Mouse (Mus musculus) fat pad, adult 2 months (tissue): ENCODE results near the gene Nxnl1.
"Not testable (repeated sequence)": the region's sequence is repeated elsewhere in the genome, so short reads cannot be mapped to it uniquely, and the experiment has no call there.

ENCODE experiments used
- DNase-seq: peaks from one replicate; pipeline ENCODE4 v3.0.0-alpha.2; 2011; ENCODE audit warnings: low read depth, low spot score; ENCODE audit errors: extremely low read depth

Gene Nxnl1

DNA sequence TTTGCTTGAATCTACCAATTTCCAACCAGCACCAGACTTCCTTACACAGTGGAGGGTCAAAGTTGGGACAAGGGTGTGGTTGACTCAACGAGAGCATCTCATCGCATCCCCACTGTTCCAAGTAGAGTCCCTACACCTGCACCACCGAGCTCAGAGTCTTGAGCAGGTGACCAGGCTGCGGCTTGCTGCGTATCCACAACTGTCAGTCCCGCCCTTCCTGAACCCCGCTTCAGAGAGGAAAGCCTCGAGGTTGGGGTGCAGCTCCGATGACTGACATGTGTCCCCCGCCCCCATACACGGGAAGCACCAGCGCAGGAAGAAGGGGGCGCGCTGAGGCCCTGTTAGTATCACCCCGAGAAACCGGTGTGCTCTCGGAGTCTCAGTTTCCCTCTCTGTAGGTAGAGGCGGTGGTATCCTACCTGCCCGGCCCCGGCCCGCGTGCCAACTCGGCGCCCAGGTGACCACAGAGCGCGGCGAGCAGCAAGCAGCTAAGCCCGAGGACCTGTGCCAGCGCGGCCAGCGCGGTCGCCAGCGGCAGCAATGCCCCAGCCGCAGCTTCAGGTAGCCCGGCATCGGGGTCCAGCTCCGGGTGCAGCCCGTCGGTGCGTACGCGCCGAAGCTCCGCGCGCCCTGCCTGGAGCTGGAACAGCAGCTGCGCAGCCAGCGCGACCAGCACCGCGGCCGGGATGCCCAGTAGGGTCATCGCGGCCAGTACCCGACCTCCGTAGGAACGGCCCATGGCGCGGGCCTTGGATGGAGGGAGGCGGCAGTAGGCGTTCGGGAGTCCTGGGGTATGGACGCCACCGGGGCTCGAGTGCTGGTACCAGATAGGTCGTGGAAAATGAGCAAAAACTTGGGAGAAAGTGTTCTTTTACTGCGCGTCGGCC is 8.1 kb downstream of the Nxnl1 start, which contains the start of gene Tmem221:
TSS of gene Tmem221 (minus strand) at position 801 of the 887 bp plus-strand sequence.
- DNase-seq = no peak

DNA sequence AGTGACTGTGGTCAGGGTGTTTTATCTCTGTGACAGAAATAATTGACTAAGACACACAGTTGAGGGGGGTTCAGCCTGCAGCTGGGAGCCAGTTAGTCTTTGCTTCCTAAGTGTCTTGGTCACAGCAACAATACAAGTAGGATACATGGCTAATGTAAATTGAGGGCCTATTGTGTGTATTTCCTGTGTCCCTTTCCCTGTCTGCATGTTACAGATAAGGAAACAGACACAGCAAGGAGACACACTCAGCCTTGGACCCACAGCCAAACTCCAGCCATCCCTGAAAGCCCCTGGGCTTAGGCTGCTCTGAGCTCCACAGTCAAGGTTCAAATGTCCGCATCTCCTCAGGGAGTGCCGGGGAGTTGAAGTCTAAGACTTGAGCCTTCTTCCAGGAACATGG is 11.8 kb downstream of the Nxnl1 start:
- no peak for DNase-seq

DNA sequence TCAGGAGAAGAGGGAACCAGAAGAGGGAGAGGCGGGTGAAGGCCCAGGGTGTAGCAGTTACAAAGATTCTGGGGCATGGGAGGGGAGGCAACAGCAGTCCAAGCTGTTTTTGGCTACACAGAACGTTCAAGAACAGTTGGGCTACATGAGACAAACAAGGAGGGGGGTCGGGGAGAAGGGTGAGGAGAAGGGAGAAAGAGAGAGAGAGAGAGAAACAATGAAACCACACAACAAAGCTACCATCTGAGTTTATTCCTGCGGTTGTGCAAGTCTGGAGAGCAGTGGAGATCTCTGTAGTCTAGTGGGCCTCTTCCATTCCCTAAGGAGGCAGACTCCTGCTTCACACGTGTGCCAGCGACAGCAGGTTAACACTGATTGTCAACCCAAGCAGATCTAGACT is 12.4 kb downstream of the Nxnl1 start:
- no peak for DNase-seq

DNA sequence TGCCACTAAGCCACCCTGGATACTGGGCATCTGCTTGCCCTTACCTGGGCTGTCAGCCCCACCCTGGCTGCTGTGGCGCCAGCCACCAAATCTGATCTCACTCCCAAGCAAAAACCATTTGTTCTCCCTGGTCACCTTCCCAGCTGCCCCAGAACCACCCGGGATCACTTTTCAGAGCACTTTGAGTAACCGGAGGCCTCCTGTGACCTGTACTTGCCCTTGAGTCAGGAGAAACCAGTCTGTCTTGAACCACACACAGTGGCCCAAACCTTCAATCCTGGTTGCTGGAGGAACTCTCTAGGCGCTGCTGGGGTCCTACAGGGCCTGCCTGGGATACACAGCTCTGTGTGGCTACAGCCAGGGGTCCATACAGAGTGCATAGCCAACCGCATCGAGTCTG is 13.6 kb downstream of the Nxnl1 start:
- DNase-seq = no peak

DNA sequence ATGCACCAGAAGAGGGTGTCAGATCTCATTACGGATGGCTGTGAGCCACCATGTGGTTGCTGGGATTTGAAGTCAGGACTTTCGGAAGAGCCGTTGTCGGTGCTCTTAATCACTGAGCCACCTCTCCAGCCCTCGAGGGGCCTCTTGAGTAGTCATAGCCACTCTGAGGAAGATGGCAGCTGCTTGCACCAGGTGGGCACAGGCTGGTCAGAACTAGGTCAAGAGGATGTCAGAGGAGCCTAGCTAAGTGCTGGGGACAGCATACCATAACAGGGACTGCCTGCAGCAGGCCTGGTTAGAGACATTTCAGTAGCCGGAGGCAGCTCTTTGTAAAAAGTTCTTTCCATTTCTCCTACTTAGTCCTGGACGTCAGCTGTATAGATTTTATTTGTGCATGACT is 15.6 kb downstream of the Nxnl1 start:
- no peak for DNase-seq

DNA sequence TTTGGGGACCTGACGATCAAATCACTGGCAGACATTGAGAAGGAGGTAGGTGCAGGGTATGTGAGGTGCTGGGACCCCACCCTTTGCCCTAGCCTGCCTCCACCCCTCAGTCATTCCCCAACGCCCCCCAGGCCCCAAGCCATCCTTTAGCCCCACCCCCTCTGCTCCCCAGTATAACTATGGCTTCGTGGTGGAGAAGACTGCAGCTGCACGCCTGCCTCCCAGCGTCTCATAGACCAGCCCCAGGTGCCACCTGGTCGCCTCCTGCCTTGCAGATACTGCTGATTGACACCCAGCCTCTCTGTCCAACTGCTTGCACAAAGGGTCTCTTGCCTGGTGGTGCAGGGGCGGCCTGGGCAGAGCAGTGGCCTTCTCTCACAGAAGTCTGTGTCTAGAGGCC is 18.8 kb downstream of the Nxnl1 start:
- DNase-seq = no peak

DNA sequence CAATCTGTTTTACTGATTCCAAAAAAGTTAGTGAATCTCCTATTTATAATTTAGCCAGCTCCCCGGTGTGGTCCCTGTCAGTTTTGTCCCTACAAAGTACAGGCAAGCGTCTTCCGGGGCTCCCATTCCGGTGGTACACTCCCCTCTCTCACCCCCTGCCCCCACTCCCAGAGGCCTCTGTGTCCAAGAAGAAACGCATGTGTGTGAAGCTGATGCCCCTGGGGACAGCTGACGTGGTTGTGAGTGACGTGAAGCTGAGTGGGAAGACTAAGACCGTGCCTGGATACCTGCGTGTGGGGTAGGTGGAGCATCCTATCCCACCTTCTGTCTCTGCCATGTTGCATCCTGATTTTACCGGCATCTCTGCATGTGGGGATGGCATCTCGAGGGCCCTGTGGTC is 21.3 kb downstream of the Nxnl1 start:
- no peak for DNase-seq

DNA sequence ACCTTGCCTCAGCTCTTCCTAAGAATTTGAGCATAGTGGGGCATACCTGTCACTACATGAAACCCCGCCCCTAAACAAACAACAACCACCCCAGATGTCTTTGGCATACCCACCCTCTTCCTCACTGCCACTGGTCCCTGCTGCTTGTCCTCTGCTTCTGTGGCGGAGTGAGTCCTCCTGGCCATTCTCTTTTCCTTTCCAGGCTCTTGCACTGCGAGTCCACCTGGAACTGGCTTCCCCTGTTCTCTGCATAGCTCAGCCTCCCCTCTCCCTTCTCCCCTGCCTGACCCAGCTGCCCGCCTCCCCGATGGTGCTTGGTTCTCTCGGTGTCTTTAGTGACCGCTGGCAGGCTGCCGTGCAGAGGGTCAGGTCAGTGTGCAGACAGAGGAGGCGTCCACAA is 22.6 kb downstream of the Nxnl1 start:
- no peak for DNase-seq

DNA sequence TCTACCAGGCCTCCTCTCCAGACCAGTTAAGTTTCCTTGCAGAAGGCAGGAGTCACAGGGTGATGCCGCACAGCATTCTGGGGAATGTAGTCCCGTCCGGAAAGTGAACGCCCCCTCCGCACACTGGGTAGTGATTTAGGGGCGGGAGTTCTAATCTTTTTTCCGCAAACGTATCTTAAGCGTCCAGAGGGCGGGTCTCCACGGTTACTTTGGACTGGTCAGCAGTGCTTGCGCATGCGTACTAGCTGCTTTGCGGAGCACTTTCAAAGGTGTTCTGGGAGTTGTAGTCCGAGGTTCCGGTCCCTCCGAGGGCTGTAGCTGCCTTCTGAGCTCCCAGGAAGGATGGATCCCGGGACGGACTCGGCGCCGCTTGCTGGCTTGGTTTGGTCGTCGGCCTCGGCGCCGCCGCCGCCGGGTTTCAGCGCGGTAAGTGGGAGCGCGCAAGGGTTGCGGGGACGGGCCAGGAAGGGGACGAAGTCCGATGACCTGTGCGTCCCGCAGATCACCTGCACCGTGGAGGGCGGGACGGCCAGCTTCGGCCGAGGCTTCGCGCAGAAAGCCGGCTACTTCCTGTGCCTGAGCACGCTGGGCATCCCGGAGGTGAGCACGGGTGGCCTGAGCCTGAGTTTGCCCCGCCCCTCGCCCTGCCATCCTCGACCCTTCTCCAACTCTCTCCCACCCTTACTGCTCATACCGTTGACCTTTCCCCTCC is 23.6 kb downstream of the Nxnl1 start, which contains the start of gene Mvb12a:
TSS of gene Mvb12a (plus strand) at position 291 of the 712 bp plus-strand sequence.
- peak; percentile 95 for DNase-seq

DNA sequence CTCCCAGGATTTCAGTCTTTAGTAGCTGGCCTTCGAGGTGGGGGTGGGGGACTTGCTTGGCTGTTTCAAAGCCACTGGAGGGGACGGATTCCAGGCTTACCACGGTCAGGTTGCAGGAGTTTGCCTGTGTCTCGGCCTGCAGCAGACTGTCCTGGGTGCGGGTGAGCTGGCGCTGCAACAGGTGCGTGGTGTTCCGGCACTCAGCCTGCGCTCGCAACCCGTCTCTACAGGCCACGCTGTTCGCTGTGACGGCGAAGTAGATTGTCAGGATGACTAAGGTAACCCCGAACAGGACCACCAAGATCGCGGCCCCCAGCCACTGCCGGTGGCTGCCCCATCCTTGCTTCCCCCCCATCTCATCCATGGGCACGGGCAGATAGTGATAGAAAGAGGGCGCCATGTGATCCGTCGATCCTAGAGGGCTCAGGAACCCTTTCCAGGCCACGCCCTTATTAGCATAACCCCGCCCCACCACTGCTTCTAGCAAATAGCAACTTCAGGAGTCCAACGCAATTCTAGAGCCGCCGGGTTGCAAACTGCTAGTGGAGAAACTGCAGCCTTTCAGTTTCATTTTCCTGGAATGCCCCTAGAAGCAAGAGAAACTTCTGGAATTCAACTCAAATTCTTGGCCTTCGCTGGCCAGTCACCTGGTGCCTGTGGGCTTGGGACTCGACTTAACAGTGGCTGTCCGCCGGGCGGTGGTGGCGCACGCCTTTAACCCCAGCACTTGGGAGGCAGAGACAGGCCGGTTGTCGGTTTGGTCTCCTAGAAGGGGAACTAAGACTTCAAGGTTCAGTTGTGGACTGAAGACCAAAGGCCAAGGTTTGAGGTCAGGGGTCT is 29.2 kb downstream of the Nxnl1 start, which contains the start of gene Bst2:
TSS of gene Bst2 (minus strand) at position 429 of the 840 bp plus-strand sequence.
- peak; percentile 39 for DNase-seq

DNA sequence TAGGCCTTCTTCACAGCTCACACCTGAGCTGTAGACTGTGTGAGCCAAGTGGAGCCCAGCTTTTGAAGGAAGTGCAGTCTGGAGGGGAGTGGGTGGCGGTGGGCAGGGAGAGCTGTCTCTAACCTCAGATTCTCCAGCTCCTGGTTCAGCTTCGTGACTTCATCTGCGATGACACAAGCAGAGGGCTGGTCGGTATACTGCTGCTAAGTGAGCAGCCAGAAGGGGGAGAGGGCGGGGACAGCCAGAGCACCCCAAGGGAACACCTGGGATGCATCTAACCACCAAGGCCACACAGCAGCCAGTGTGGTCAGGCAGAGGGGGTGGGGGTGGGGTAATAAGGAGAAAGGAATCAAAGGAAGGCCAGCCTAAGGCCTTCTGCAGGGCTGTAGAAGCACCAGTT is 30.7 kb downstream of the Nxnl1 start:
- no peak for DNase-seq

DNA sequence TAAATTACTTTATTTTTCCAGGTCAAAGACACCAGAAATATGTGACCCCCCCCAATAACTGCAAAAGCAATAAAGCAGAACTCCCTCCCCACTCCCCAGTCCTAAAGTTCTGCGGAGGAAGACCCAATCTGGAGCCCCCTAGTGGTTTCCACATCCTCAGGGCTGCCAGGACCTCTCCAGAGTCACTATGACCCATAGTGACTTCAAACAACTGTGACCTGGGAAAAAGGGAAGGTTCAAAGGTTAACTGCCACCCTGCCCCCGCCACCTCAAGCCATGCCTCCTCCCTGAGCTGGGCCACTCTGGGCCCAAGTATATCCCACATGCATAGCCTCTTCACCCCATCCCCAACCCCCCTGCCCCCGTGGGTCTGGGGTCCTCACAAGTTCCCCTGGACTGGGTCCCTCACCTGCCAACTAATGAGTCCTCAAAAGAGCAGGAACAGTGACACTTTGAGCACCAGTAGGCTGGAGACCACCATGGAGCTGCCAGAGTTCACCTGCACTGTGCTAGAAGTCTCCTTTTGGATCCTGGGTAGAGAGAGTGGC is 32.1 kb downstream of the Nxnl1 start:
- DNase-seq = no peak

DNA sequence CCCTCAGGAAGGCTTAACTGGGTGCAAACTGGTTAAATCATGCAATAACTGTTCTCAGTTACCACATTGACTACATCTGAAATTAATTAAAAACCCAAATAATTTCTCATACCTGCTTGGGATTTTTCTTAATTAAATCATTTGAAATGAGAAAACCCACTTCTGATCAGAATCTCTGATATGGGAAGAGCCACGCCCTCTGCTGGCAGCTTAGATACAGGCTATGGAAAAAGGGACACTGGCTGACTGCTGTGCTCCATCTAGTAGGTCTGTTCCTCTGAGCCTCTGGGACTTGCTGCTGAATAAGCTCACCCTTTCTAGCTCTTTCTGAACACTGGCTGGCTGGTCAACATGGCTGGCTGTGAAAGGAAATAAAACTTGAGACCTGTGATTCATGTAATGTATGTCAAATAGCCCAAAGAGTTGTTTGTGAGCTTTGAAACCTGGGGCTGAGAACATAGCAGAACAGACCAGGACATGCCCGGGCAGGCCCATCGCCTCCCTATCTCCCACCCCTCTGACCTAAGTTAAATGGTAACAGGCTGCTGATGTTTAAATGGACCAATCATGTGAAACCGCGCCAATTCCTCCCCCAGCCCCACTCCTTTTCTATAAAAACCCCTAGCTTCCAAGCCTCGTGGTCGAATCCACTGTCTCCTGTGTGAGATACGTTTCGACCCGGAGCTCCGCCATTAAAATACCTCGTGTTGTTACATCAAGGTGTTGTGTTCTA is 35.5 kb downstream of the Nxnl1 start:
- not testable (repeated sequence) for DNase-seq

DNA sequence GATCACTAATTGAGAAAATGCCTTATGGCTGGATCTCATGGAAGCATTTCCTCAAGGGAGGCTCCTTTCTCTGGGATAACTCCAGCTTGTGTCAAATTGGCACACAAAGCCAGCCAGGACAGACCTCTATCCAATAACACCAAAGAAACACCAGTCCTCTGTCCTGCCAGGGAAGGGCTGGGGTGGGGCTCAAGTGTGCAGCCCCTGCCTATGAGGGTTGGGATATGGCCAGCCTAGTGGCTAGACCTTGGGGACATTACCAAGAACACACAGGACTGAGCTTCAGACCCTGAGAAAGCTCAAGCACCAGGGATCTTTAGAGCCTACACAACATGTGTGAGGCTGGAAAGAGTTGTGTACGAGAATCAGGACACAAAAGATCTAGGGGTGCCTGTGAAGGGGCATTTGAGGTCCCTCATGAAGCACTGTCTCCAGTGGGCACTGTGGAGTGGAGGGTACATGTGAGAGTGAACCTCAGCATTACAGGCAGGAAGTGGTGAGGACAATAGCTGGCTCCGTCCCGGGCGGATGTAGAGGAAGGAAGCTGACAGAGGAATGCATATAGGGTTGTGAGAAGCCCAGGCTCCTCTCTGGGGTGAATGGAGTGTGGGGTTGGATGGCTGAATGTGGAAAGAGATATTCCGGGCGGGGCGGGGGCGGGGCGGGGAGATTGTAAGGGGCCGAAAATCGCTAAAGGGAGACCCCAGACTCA is 37.9 kb downstream of the Nxnl1 start:
- no peak for DNase-seq

DNA sequence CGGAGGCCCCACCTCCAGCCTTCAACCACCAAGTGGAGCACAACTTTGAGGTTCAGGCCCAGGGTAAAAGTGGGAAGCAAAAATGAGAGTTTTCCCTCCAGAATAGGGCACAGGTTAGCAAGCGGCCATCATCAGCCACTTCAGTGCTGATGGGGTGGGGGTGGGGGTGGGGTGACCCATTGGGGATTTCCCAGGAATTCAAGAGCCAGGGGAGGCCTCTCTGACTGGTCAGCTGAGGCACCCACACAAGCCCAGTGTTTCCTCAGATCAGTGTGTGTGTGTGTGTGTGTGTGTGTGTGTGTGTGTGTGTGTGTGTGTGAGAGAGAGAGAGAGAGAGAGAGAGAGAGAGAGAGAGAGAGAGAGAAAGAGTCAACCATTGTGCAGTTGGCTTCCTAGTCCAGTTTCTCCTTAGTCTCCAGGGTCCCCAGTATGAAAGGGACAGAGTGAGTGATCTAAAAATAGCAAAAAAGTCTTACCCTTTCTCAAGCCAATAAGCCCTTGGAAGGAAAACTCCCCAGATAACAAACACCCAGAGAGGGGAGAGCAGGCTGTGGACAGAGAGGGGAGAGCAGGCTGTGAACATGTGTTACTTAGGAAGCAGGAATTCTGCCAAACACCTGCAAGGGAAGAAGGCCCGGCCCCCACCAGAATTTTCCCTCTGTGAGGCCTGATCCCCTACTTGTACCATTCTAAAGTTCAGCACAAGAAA is 39.1 kb downstream of the Nxnl1 start:
- no peak for DNase-seq

DNA sequence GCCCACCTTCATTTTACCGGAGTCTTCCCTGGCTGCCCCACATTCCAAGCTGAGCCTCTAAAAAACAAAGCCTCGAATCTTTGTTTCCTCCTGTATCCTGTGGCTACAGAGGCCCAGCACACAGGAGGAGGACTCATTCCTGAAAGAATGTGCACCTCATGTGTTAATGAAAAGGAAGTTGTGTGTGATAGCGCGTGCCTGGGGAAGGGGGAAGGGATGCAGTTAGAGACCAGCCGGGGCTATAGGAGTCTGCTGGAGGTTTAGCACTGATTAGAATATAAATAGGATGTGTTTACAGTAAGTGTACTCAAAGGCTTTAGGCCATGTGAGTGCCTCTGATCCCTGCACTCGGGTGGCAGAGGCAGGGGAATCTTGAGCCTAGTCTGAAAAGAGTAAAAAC is 40.1 kb downstream of the Nxnl1 start:
- no peak for DNase-seq

DNA sequence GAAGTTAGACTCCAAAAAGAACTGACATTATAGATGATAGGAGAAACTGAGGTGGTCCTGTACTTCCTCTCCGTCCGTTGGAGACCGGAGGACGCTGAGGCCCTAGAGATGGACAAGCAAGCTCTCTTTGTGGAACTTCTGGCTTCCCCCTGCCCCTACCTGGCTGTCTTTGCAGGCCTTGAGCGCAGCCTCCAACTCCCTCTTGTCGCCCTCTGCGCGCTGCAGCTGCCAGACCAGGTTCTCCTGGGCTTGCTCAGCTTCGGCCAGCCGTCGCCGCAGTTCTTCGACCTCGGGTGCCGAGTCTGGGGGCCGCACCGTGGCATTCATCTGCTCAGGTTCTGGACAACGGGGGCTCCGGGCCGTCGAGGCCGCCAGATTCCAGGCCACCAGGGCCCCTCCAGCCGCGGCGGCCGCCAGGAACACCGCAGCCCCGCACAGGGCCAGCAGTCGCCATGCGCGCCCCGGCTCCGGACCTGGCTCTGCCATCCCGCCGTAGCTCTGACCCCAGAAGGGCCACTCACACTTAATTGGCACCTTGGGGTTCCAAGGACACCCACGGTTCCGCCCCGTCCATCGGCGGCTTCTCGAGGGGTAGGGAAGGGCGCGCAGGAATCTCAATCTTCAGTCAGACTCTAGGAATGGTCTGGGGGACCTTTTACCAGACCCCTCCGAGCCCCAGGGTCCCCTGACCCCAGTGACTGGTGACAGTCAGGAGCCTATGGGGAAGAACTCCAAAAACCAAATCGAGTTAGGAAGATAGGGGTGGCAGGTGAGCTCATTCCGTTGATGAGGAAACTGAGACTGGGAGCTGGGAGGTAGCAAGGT is 41.0 kb downstream of the Nxnl1 start, which contains the start of gene Ccdc194:
TSS of gene Ccdc194 (minus strand) at position 486 of the 825 bp plus-strand sequence.
- no peak for DNase-seq

DNA sequence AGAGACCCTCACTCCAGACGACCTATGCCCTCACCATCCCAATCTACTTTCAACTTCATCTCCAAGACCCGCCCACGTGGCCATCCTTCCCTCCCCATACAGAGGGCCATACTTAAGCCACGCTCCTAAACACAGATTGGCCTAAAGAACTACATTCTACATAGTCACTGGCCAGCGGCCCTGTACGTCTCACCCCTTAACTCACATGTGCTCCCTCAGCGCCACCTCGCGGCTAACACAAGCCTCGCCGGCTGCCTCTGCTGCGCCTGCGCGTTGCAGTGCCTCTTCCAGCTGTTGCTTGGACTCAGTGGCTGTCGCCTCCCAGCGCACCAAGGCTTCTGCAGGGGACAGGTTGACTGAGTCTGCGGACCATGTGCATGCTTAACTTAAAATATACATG is 44.8 kb downstream of the Nxnl1 start:
- DNase-seq = no peak
